Mouse (Mus musculus) heart, adult 2 months (tissue): Measurements from ENCODE around the gene Ggcx.
A peak's percentile ranks its signal among the peaks of the same experiment; 100 is the strongest.

Experiments used
- CTCF ChIP-seq: fragments of 200-600 bp; IDR thresholded peaks from 2 replicates; pipeline ENCODE4 v1.8.1; 2022; ENCODE audit warnings: antibody characterized with exemption, mild to moderate bottlenecking, moderate library complexity
- EP300 ChIP-seq: fragments of 200-500 bp; IDR thresholded peaks from 2 replicates; pipeline ENCODE4 v1.6.1; 2011; ENCODE audit warnings: low read depth, low read length, control low read depth; ENCODE audit not compliant: insufficient read depth
- POLR2A ChIP-seq: fragments of 200-500 bp; IDR thresholded peaks from 2 replicates; pipeline ENCODE4 v1.6.1; 2011; ENCODE audit warnings: mild to moderate bottlenecking, low read depth, low read length, control low read depth; ENCODE audit not compliant: insufficient read depth

DNA sequence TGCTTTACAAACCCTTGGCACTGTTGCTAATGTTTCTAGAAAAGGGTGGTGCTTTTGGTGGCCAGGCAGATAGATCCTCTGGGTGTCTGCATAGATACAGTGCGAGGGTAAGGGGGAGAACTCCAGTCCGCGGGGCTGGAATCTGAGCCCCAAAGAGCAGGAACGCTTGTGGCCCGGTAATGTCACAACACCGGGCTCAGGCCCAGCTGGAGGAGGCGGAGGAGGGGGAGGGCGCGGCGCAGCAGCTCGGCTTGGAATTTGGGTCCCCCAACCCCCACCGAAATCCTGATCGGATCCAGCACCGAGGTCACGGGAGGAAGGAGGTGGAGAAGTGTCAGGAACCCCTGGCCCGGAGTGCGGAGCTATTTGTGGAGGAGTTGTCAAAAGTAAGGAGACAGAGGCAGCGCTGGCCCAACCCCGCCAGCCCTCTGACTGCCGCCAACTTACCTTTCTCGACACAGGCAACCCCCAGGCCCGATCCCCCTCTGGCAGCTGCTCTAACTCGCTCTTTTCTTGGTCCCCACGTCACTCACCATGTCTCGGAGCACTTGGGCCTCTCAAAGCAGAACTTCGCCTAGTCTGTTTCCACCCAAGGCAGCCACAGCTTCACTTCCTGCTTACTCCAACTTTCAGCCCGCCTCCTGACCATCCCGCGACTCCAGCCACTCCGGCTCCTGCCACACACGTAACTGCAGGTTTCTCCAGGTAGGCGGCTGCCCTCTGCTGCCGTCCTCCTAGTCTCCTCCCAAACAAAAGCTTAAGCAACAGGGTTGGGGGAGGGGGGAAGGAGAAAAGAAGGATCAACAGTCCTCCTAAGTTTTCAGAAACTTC, 24.0 kb upstream of the Ggcx start, which contains the start of gene Vamp8:
- TF ChIP-seq CTCF: no peak
- TF ChIP-seq POLR2A: peak; percentile 63
- TF ChIP-seq EP300: peak; percentile 61
